In genomic region chr6:86439119-86439496, GRCm38 (mm10) we compare ENCODE assay signal across 9 mouse cellular contexts. TPM values are rescaled to one million over a fixed set of nuclear protein-coding genes. Genes with fewer than 3 reads are reported as not detected.
DNase-seq lines count a peak whose midpoint lies in the region; ATAC-seq and TF ChIP-seq lines count a peak whose summit lies in the region.
"Had no signal": no experiment of that assay in that cellular context is flagged by ENCODE, and none has a peak within 500 bp of the region (broad histone marks: within the 10 kb centered on the region; RNA-seq: fewer than 3 reads in every experiment).

No protein-coding gene starts in this region.

- no peak for DNase-seq in heart, postnatal 14 days
- DNase-seq in CH12.LX (ENCODE audit: extremely low read depth): peak; percentile 24
- no peak for DNase-seq in forebrain, embryonic 11.5 days (ENCODE audit: low spot score)
- DNase-seq in liver, embryonic 13.5 days: no peak
- DNase-seq in Muller cell, postnatal 12 days (ENCODE audit: inconsistent ontology term): no peak
- DNase-seq in right cerebral cortex, postnatal 10 days (ENCODE audit: low spot score in 2 of 2): no peak
- no peak for DNase-seq in adrenal gland, adult 8-10 months

- H3K27me3 ChIP-seq in heart, embryonic 11.5 days (ENCODE audit: control insufficient read depth, insufficient read depth, low read length): no peaks in the 10 kb centered on the region
- H3K27me3 ChIP-seq in CH12.LX (replicated peaks): no peaks in the 10 kb centered on the region
- H3K27me3 ChIP-seq in forebrain, embryonic 11.5 days (ENCODE audit: control insufficient read depth, insufficient read depth, low read length): no peaks in the 10 kb centered on the region
- H3K27me3 ChIP-seq in liver, embryonic 13.5 days: no peaks in the 10 kb centered on the region

- no peak for TF ChIP-seq CTCF in CH12.LX (conservative IDR thresholded peaks at IDR 0.05 in 1 of 2, IDR thresholded peaks at IDR 0.05 in 1 of 2; ENCODE audit: low read depth in 2 of 2, low read length in 2 of 2)

- 5% methylated on average over 13 of the region's 13 CpGs for WGBS in heart, embryonic 11.5 days (ENCODE audit: insufficient replicate concordance)
- 4% methylated on average over 13 of the region's 13 CpGs for WGBS in forebrain, embryonic 11.5 days
- WGBS in liver, embryonic 13.5 days (ENCODE audit: insufficient replicate concordance): under 1% methylated on average over 13 of the region's 13 CpGs

- H3K4me3 ChIP-seq in heart, embryonic 11.5 days (ENCODE audit: low read depth, low read length): peak overlapping the region; percentile 91
- peak overlapping the region; percentile 72 to 92 (median 88) for H3K4me3 ChIP-seq in CH12.LX (replicated peaks in 1 of 3; ENCODE audit: low read depth in 2 of 3, low read length in 2 of 3, poor library complexity in 1 of 3)
- peak overlapping the region; percentile 82 for H3K4me3 ChIP-seq in forebrain, embryonic 11.5 days (ENCODE audit: low read depth, low read length)
- peak overlapping the region; percentile 81 for H3K4me3 ChIP-seq in liver, embryonic 13.5 days (replicated peaks)

- no peak for ATAC-seq in heart, embryonic 11.5 days (replicated peaks; ENCODE audit: insufficient number of reproducible peaks, low FRiP score, low TSS enrichment)
- ATAC-seq in forebrain, embryonic 11.5 days (replicated peaks; ENCODE audit: low FRiP score): no peak
- no peak for ATAC-seq in liver, embryonic 13.5 days (ENCODE audit: low read depth)

- peak overlapping the region; percentile 84 for H3K4me2 ChIP-seq in heart, embryonic 11.5 days
- H3K4me2 ChIP-seq in CH12.LX (ENCODE audit: insufficient read depth, low read depth, poor library complexity, severe bottlenecking): peak overlapping the region; percentile 82
- peak overlapping the region; percentile 81 for H3K4me2 ChIP-seq in forebrain, embryonic 11.5 days (ENCODE audit: low read depth, low read length, severe bottlenecking)
- peak overlapping the region; percentile 75 for H3K4me2 ChIP-seq in liver, embryonic 13.5 days

- intact Hi-C loops in heart, postnatal 14 days (cut with DNase I): loop anchor here (5.0 kb wide), 1 partner anchor 228 kb away; the partner anchor contains the start of gene Mxd1

- peaks cover 9% of the 10 kb centered on the region; the same call in 1 of the 2 replicates for H3K36me3 ChIP-seq in heart, embryonic 11.5 days (ENCODE audit: control insufficient read depth, insufficient read depth, low read length)
- H3K36me3 ChIP-seq in CH12.LX (replicated peaks in 1 of 2; ENCODE audit: control insufficient read depth in 1 of 2, insufficient read depth in 1 of 2, low read length in 1 of 2): peaks cover 10 to 47% of the 10 kb centered on the region in 2 experiments
- H3K36me3 ChIP-seq in forebrain, embryonic 11.5 days (ENCODE audit: control insufficient read depth, insufficient read depth, low read length): peaks cover 5% of the 10 kb centered on the region; the same call in 1 of the 2 replicates
- H3K36me3 ChIP-seq in liver, embryonic 13.5 days: peaks cover 24% of the 10 kb centered on the region

- peak overlapping the region; percentile 96 for H3K27ac ChIP-seq in heart, embryonic 11.5 days (ENCODE audit: low read depth, low read length)
- peak overlapping the region; percentile 82 for H3K27ac ChIP-seq in CH12.LX (ENCODE audit: insufficient read depth, low read depth)
- peak overlapping the region; percentile 83 for H3K27ac ChIP-seq in forebrain, embryonic 11.5 days (ENCODE audit: low read depth, low read length)
- peak overlapping the region; percentile 94 for H3K27ac ChIP-seq in liver, embryonic 13.5 days

- H3K4me1 ChIP-seq in heart, embryonic 11.5 days (ENCODE audit: control insufficient read depth, insufficient read depth, low read length): peaks cover 7% of the 10 kb centered on the region; the same call in 1 of the 2 replicates
- H3K4me1 ChIP-seq in CH12.LX (ENCODE audit: control insufficient read depth in 1 of 2, insufficient read depth in 2 of 2): peaks cover 2 to 23% of the 10 kb centered on the region in 2 experiments; a peak in 3 of 4 replicates
- H3K4me1 ChIP-seq in forebrain, embryonic 11.5 days (replicated peaks; ENCODE audit: control insufficient read depth, insufficient read depth, low read length): peaks cover 2% of the 10 kb centered on the region; the same call in 1 of the 2 replicates
- peaks cover 18% of the 10 kb centered on the region for H3K4me1 ChIP-seq in liver, embryonic 13.5 days (replicated peaks)

- TF ChIP-seq POLR2A in CH12.LX (IDR thresholded peaks at IDR 0.05; ENCODE audit: low read depth, low read length): no peak

- no peak for TF ChIP-seq RAD21 in CH12.LX (IDR thresholded peaks at IDR 0.05; ENCODE audit: low read depth, low read length)

- H3K9me3 ChIP-seq in heart, embryonic 11.5 days (replicated peaks; ENCODE audit: control insufficient read depth, low read length): no peaks in the 10 kb centered on the region
- H3K9me3 ChIP-seq in CH12.LX (replicated peaks; ENCODE audit: low read length): no peaks in the 10 kb centered on the region
- H3K9me3 ChIP-seq in forebrain, embryonic 11.5 days (ENCODE audit: control insufficient read depth, low read length): no peaks in the 10 kb centered on the region
- H3K9me3 ChIP-seq in liver, embryonic 13.5 days (replicated peaks): no peaks in the 10 kb centered on the region

- no peak for TF ChIP-seq EP300 in CH12.LX (IDR thresholded peaks at IDR 0.05; ENCODE audit: low read length)

- H3K9ac ChIP-seq in heart, embryonic 11.5 days (ENCODE audit: low read depth, low read length): peak overlapping the region; percentile 96
- peak overlapping the region; percentile 88 for H3K9ac ChIP-seq in CH12.LX (ENCODE audit: insufficient read depth, low read depth)
- H3K9ac ChIP-seq in forebrain, embryonic 11.5 days (ENCODE audit: low read length): peak overlapping the region; percentile 86
- peak overlapping the region; percentile 82 for H3K9ac ChIP-seq in liver, embryonic 13.5 days

- in situ Hi-C loops in CH12.LX (cut with MboI; ENCODE audit: low pct_ligation_motif_present, low pct_unique_long_range_greater_than_20kb, low sequenced_read_pairs): loop anchor here (10.0 kb wide), 1 partner anchor 236 kb away; no protein-coding TSS in a partner anchor

- no peaks in the 10 kb centered on the region; the same call in 1 of the 2 replicates for H3K79me2 ChIP-seq in CH12.LX (replicated peaks; ENCODE audit: control insufficient read depth, extremely low read depth, insufficient read depth, poor library complexity, severe bottlenecking)

- dilution Hi-C loops in CH12.LX (cut with MboI; ENCODE audit: extremely low pct_ligation_motif_present, extremely low pct_unique_long_range_greater_than_20kb, low sequenced_read_pairs): no loop called here

TF ChIP-seq in CH12.LX, 34 proteins besides CTCF, POLR2A, EP300 and RAD21:
- 0 out of 2 replicates have a peak, but pooled peaks have one; percentile 20 for TF ChIP-seq ZNF384 (IDR thresholded peaks at IDR 0.05; ENCODE audit: low read depth, low read length)
- no peak for TF ChIP-seq NELFE (IDR thresholded peaks at IDR 0.05; ENCODE audit: low read depth, low read length)

RNA-seq across cellular contexts. Expression of gene C87436, which starts 0.9 kb away (rescaled TPM):
- 15.2 and 16.7 TPM in 2 replicates for polyA plus RNA-seq in heart, embryonic 11.5 days (2014; fragmentation: Nextera tagmentation; extraction: Ambion mirVana)
- 10 to 100 TPM; 11.4 to 12.4 TPM for total RNA-seq in heart, postnatal 14 days (2021)
- total RNA-seq in CH12.LX (2012; rRNA removed) (5.2 and 7.1 TPM in 2 replicates), CH12.LX (2014; rRNA removed) (8.1 and 8.6 TPM in 2 replicates)
- 8.5 and 8.7 TPM in 2 replicates for polyA plus RNA-seq in CH12.LX (2012; ENCODE audit: insufficient read length, low read depth)
- 28.1 and 28.6 TPM in 2 replicates for polyA plus RNA-seq in forebrain, embryonic 11.5 days (2014; fragmentation: Nextera tagmentation; extraction: Ambion mirVana)
- polyA plus RNA-seq in liver, embryonic 13.5 days (2015; fragmentation: Nextera tagmentation; extraction: Ambion mirVana): 12.4 and 14.5 TPM in 2 replicates
- 10 to 100 TPM; 22.4 to 27.7 (median 24.8) TPM for total RNA-seq in adrenal gland, adult 8-10 months (2022)

RNA-seq across cellular contexts. Expression of gene Gm44790, which starts 12.7 kb away (rescaled TPM):
- not detected in 2 replicates for polyA plus RNA-seq in heart, embryonic 11.5 days (2014; fragmentation: Nextera tagmentation; extraction: Ambion mirVana)
- not detected for total RNA-seq in heart, postnatal 14 days (2021)
- not detected in 2 replicates for total RNA-seq in CH12.LX (2012; rRNA removed)
- not detected in 2 replicates for total RNA-seq in CH12.LX (2014; rRNA removed)
- not detected in 2 replicates for polyA plus RNA-seq in CH12.LX (2012; ENCODE audit: insufficient read length, low read depth)
- polyA plus RNA-seq in forebrain, embryonic 11.5 days (2014; fragmentation: Nextera tagmentation; extraction: Ambion mirVana): 0.37 TPM in 1 of 2 replicates, not detected in the other
- not detected in 2 replicates for polyA plus RNA-seq in liver, embryonic 13.5 days (2015; fragmentation: Nextera tagmentation; extraction: Ambion mirVana)
- 1 to 10 TPM in 2 of 4 experiments, not detected in 2; 4.6 to 6.2 TPM for total RNA-seq in adrenal gland, adult 8-10 months (2022)
- total RNA-seq: hematopoietic stem cell, adult 5-6 weeks had no signal

RNA-seq across cellular contexts. Expression of gene Tia1, which starts 35.1 kb away (rescaled TPM):
- 144 and 146 TPM in 2 replicates for polyA plus RNA-seq in heart, embryonic 11.5 days (2014; fragmentation: Nextera tagmentation; extraction: Ambion mirVana)
- total RNA-seq in heart, postnatal 14 days (2021): 10 to 100 TPM; 38.5 to 39.9 TPM
- total RNA-seq in CH12.LX (2012; rRNA removed): 31.8 and 36.8 TPM in 2 replicates
- 41.4 and 49.1 TPM in 2 replicates for total RNA-seq in CH12.LX (2014; rRNA removed)
- 34.0 and 36.1 TPM in 2 replicates for polyA plus RNA-seq in CH12.LX (2012; ENCODE audit: insufficient read length, low read depth)
- 271 and 307 TPM in 2 replicates for polyA plus RNA-seq in forebrain, embryonic 11.5 days (2014; fragmentation: Nextera tagmentation; extraction: Ambion mirVana)
- polyA plus RNA-seq in liver, embryonic 13.5 days (2015; fragmentation: Nextera tagmentation; extraction: Ambion mirVana): 26.4 and 31.0 TPM in 2 replicates
- 100 to 1,000 TPM in 1 of 4 experiments, 10 to 100 TPM in 3; 44.0 to 121 (median 82.9) TPM for total RNA-seq in adrenal gland, adult 8-10 months (2022)

RNA-seq across cellular contexts. Expression of gene Pcyox1, which starts 42.2 kb away (rescaled TPM):
- 50.0 and 52.6 TPM in 2 replicates for polyA plus RNA-seq in heart, embryonic 11.5 days (2014; fragmentation: Nextera tagmentation; extraction: Ambion mirVana)
- total RNA-seq in heart, postnatal 14 days (2021): 10 to 100 TPM; 68.1 to 69.2 TPM
- 12.8 and 14.1 TPM in 2 replicates for total RNA-seq in CH12.LX (2012; rRNA removed)
- total RNA-seq in CH12.LX (2014; rRNA removed): 10.7 and 12.9 TPM in 2 replicates
- polyA plus RNA-seq in CH12.LX (2012; ENCODE audit: insufficient read length, low read depth): 8.7 TPM in 2 replicates
- polyA plus RNA-seq in forebrain, embryonic 11.5 days (2014; fragmentation: Nextera tagmentation; extraction: Ambion mirVana): 94.8 and 95.3 TPM in 2 replicates
- polyA plus RNA-seq in liver, embryonic 13.5 days (2015; fragmentation: Nextera tagmentation; extraction: Ambion mirVana): 38.1 and 51.3 TPM in 2 replicates
- 100 to 1,000 TPM; 151 to 257 (median 207) TPM for total RNA-seq in adrenal gland, adult 8-10 months (2022)
